Mouse (Mus musculus) forebrain, embryonic 14.5 days (tissue): ENCODE measurements around the gene Pfdn6. TPM values are rescaled to one million over a fixed set of nuclear protein-coding genes. Genes with fewer than 3 reads are reported as not detected.

Experiments used
- ATAC-seq: fragments of 200-750 bp; cut with Nextera tagmentation; 2 replicates; pipeline ENCODE4 v1.8.0; 2017; ENCODE audit warnings: mild to moderate bottlenecking, moderate library complexity
- DNase-seq: peaks from one replicate; pipeline ENCODE4 v3.0.0-alpha.2; 2015; ENCODE audit warnings: low spot score
- H3K27ac ChIP-seq: fragments of 300-500 bp; sonication (generic); 2 replicates; pipeline ENCODE4 v1.5.1; 2014; ENCODE audit warnings: low read depth, mild to moderate bottlenecking, control low read depth, low read length, moderate library complexity
- H3K27me3 ChIP-seq: fragments of 300-500 bp; sonication (generic); replicated peaks from 2 replicates; pipeline ENCODE4 v1.6.1; 2014; ENCODE audit warnings: low read length, control low read depth, mixed read lengths; ENCODE audit not compliant: control insufficient read depth, insufficient read depth
- H3K36me3 ChIP-seq: fragments of 300-500 bp; sonication (generic); 2 replicates; pipeline ENCODE4 v1.6.1; 2014; ENCODE audit warnings: low read length, control low read depth; ENCODE audit not compliant: control insufficient read depth, insufficient read depth
- H3K4me1 ChIP-seq: fragments of 300-500 bp; sonication (generic); 2 replicates; pipeline ENCODE4 v1.6.1; 2014; ENCODE audit warnings: antibody characterized with exemption, low read length, control low read depth; ENCODE audit not compliant: control insufficient read depth, insufficient read depth
- H3K4me2 ChIP-seq: fragments of 300-500 bp; sonication (generic); 2 replicates; pipeline ENCODE4 v1.6.1; 2014; ENCODE audit warnings: mild to moderate bottlenecking, control low read depth, low read length
- H3K4me3 ChIP-seq: fragments of 300-500 bp; sonication (generic); 2 replicates; pipeline ENCODE4 v1.5.1; 2014; ENCODE audit warnings: low read depth, low read length, control low read depth
- H3K9ac ChIP-seq: fragments of 300-500 bp; sonication (generic); 2 replicates; pipeline ENCODE4 v1.6.1; 2014; ENCODE audit warnings: mild to moderate bottlenecking, low read length, control low read depth, moderate library complexity
- H3K9me3 ChIP-seq: fragments of 300-500 bp; sonication (generic); replicated peaks from 2 replicates; pipeline ENCODE4 v1.6.1; 2016; ENCODE audit warnings: low read length, control low read depth, mixed read lengths; ENCODE audit not compliant: control insufficient read depth
- WGBS: fragments of 180-500 bp; shearing (Covaris S2); extraction: QIAGEN DNeasy Blood & Tissue Kit; methylation state at CpG from one replicate; pipeline ENCODE4 v1.1.7; 2014; 5-methylcytosine and 5-hydroxymethylcytosine counted together
- polyA plus RNA-seq: library from polyadenylated mRNA; unstranded; fragments of >200 nt; fragmentation: Nextera tagmentation; extraction: Ambion mirVana; gene quantifications from 2 replicates; pipeline ENCODE4 v1.2.1, GENCODE M21; 2014

The Pfdn6 gene
- polyA plus RNA-seq, 1 experiment from 2014 or later = 185 TPM

DNA sequence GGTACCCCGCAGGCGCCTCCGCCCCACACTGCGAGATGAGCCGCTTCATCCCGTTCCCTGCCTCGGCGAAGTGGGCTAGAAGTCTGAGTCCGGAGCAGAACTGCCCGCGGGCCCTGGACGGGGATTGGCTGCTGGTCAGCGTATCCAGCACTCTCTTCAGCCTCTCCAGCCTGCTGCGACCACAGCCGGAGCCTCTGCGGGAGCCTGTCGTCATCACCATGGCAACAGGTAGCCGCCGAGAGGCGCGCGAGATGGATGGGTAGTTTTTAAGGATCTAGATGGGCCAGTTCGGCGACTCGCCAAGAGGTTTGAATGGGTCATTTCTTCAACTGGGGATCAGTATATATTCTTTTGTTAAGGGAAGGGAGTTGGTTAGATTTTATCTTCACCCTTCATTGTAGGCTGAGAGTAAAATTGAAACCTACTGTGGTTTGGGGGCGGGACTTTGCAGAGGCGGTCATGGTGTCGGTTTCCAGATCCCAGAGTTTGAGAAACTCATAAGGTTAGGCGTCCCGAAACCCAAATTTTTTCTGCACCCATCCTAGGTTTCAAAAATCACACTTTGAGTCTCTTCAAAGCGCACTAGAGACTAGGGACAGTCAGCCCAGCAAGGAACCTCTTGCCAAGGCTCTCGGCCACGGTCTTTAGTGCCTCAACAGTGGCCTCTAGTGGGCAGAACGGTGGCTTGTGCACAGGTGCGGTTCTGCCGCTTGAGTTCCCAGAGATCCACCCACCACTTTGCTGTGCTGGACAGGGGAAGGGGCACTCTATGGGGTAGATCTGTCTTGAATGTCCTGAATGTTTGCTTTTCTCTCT, 19.7 kb downstream of the Pfdn6 start:
- Histone ChIP-seq H3K9me3 (no peaks in the 10 kb centered on the region), H3K27me3 (no peaks in the 10 kb centered on the region), H3K27ac (no peak overlapping the region), H3K4me3 (peak overlapping the region; percentile 40), H3K4me1 (peaks cover 24% of the 10 kb centered on the region), H3K9ac (peak overlapping the region; percentile 67), H3K4me2 (peak overlapping the region; percentile 87), H3K36me3 (no peaks in the 10 kb centered on the region; the same call in 1 of the 2 replicates)
- DNase-seq (peak; percentile 86), ATAC-seq (peak; percentile 15)
- under 1% methylated on average over 35 of the region's 36 CpGs for WGBS

DNA sequence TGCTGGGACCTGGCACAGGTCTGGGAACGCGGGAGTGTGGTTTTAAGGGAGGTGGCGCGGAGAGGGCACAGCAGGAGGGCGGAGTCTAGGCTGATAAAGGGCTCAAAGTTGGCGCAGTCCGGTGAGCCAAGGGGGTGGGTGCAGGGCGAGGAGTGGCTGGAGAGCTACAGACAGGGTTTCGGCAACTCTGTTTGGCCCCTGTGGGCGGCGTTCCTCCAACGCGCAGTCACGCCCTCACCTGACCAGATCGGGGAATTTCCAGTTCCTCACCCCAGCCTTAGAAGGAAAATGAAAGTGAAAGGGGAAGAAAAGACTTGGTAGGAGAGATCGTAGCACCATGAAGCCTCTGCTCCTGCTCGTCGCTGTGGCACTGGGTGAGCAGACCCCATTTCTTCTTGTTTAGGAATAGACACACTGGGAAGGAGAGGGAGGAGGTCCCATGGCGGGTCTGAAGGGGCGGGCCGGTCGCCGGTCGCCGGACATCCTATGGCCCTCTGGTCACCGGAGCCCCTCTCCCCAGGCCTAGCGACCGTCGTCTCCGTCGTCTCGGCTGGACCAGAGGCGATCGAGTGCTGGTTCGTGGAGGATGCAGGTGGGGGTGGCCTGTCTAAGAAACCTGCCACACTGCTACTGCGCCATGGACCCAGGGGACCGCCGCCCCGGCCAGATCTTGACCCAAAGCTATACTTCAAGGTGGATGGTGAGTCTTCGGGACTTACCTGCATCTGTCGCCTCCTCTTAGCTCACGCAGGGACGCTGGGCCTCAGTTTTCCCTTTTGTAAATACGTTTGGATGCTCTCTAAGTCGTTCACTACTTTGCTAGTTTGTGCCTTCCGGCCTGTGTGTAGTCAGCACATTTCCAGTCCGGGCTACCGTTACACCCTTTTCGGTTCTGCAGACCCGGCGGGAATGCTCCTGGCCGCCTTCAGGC, 20.5 kb downstream of the Pfdn6 start:
- Histone ChIP-seq H3K36me3 (peaks cover 6% of the 10 kb centered on the region), H3K9me3 (no peaks in the 10 kb centered on the region), H3K4me1 (peaks cover 24% of the 10 kb centered on the region), H3K4me2 (peak overlapping the region; percentile 87), H3K27me3 (no peaks in the 10 kb centered on the region), H3K27ac (no peak overlapping the region), H3K4me3 (peak overlapping the region; percentile 40), H3K9ac (peak overlapping the region; percentile 67)
- ATAC-seq (no peak), DNase-seq (peak; percentile 42)
- under 1% methylated on average over 52 of the region's 52 CpGs for WGBS

DNA sequence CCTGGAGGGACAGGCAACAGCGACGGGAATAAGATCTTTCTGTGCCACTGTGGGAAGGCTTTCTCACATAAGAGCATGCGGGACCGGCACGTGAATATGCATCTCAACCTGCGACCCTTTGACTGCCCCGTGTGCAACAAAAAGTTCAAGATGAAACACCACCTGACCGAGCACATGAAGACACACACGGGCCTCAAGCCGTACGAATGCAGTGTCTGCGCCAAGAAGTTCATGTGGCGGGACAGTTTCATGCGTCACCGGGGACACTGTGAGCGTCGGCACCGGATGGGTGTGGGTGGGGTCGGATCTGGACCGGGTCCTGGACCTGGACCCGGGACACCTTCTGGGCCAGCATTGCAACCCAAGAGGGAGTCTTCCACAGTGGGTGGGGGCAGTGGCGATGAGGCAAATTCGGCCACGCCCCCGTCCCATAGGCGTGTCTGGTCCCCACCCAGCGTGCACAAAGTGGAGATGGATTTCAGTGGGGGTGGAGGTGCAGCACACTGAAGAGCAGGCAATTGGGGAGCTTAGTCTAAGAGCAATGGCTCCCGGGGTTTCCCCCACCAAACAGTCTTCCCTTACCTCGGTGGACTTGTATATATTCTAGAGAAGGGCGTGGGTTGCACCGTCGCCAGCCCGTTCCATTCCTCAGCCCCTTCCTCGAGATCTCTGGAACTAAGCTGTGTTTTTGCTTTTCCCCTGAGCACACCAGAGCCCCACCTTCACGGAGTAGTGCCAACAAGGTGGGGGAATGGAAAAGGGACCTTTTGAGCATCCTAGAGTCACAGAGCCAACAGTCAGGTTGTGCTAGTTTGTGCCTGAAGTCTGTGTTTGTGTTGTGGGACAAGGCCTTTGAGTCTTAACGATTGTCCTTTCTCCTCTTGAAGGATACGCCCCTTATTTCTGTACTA, 21.6 kb downstream of the Pfdn6 start:
- Histone ChIP-seq H3K27ac (no peak overlapping the region), H3K4me2 (peak overlapping the region; percentile 87), H3K9me3 (no peaks in the 10 kb centered on the region), H3K36me3 (peaks cover 17% of the 10 kb centered on the region), H3K9ac (no peak overlapping the region; the same call in 1 of the 2 replicates), H3K4me3 (peak overlapping the region; percentile 40), H3K4me1 (peaks cover 24% of the 10 kb centered on the region), H3K27me3 (no peaks in the 10 kb centered on the region)
- no peak for ATAC-seq
- DNase-seq = no peak
- 61% methylated on average over 37 of the region's 37 CpGs for WGBS

DNA sequence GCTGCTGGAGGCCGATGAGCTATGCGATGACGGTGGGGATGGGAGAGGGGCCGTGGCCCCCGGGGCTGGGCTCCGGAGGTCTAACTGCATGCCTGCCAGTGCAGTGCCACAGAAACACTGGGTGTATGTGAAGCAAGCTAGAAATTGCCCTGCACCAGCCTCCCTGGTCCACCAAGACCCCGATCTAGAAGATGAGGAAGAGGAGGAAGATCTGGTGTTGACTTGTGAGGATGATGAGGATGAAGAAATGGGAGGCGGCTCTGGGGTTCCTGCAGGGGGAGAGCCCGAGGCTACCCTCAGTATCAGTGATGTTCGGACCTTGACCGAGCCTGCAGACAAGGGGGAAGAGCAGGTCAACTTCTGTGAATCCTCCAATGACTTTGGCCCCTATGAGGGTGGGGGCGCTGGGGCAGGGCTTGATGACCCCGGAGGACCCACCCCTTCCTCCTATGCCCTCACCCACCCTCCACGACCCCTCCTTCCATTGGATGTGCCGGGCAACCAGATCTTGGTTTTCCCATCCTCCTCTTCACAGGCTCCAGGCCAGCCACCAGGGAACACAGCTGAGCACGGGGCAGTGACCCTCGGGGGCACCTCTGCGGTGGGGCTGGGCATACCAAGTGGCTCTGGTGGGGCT, 22.4 kb downstream of the Pfdn6 start:
- no peak overlapping the region for H3K4me2 ChIP-seq
- 85% methylated on average over 18 of the region's 18 CpGs for WGBS
- H3K4me1 ChIP-seq = peaks cover 24% of the 10 kb centered on the region
- H3K4me3 ChIP-seq = no peak overlapping the region
- no peak overlapping the region for H3K9ac ChIP-seq
- H3K36me3 ChIP-seq = peaks cover 23% of the 10 kb centered on the region
- no peak for DNase-seq
- ATAC-seq = no peak
- no peaks in the 10 kb centered on the region for H3K9me3 ChIP-seq
- H3K27me3 ChIP-seq = no peaks in the 10 kb centered on the region
- H3K27ac ChIP-seq = no peak overlapping the region

DNA sequence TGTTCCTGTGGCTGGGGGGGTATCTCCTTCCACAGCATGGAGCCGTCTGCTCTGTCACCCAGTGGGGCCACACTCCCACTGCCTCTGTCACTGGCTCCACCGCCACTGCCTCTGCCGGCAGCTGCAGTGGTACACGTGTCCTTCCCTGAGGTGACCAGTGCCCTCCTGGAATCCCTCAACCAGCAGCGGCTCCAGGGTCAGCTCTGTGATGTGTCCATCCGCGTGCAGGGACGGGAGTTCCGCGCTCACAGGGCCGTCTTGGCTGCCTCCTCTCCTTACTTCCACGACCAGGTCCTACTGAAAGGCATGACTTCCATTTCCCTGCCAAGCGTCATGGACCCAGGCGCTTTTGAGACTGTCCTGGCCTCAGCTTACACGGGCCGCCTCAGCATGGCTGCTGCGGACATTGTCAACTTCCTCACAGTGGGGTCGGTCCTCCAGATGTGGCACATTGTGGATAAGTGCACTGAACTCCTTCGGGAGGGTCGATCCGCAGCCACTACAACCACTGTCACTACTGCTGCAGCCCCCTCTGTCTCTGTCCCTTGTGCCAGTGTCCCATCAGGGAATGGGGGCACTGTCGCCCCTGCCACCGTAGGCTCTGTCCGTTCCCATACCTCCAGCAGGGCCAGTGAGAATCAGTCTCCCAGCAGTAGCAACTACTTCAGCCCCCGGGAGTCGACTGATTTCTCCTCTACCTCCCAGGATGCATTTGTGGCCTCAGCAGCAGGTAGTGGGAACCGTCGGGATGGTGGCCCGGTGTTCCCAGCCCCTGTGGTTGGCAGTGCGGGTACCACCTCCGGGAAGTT, 23.1 kb downstream of the Pfdn6 start:
- H3K27ac ChIP-seq = no peak overlapping the region
- H3K4me2 ChIP-seq = peak overlapping the region; percentile 63
- peaks cover 24% of the 10 kb centered on the region for H3K4me1 ChIP-seq
- DNase-seq (no peak), ATAC-seq (no peak)
- WGBS = 77% methylated on average over 31 of the region's 31 CpGs
- peak overlapping the region; percentile 61; the same call in 1 of the 2 replicates for H3K9ac ChIP-seq
- no peaks in the 10 kb centered on the region for H3K9me3 ChIP-seq
- no peaks in the 10 kb centered on the region for H3K27me3 ChIP-seq
- peaks cover 29% of the 10 kb centered on the region for H3K36me3 ChIP-seq
- H3K4me3 ChIP-seq = peak overlapping the region; percentile 55

DNA sequence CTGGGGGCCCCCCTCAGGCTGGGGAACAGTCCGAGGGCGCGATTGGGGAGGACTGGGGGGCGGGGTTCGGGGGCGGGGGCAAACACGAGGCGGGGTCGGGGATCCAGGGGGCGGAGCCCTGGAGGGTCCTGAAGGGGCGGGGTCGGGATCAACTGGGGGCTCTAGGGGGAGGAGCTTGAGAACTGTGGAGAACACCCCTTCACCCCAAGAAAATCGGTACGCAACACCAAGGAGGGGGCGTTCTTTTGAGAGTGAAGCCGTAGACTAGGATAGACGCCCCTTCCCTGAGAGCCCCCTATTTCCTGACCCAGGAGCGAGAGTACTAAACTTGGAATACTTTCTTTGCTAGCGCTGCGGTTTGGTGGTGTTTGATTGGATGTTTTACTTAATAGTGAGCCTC, 23.8 kb downstream of the Pfdn6 start:
- H3K9me3 ChIP-seq = no peaks in the 10 kb centered on the region
- peak overlapping the region; percentile 63 for H3K4me2 ChIP-seq
- WGBS = under 1% methylated on average over 12 of the region's 20 CpGs
- peaks cover 37% of the 10 kb centered on the region for H3K36me3 ChIP-seq
- peak overlapping the region; percentile 76 for H3K27ac ChIP-seq
- no peaks in the 10 kb centered on the region for H3K27me3 ChIP-seq
- H3K4me3 ChIP-seq = peak overlapping the region; percentile 55
- ATAC-seq (peak; percentile 35), DNase-seq (peak; percentile 79)
- H3K9ac ChIP-seq = peak overlapping the region; percentile 61
- peaks cover 24% of the 10 kb centered on the region for H3K4me1 ChIP-seq

DNA sequence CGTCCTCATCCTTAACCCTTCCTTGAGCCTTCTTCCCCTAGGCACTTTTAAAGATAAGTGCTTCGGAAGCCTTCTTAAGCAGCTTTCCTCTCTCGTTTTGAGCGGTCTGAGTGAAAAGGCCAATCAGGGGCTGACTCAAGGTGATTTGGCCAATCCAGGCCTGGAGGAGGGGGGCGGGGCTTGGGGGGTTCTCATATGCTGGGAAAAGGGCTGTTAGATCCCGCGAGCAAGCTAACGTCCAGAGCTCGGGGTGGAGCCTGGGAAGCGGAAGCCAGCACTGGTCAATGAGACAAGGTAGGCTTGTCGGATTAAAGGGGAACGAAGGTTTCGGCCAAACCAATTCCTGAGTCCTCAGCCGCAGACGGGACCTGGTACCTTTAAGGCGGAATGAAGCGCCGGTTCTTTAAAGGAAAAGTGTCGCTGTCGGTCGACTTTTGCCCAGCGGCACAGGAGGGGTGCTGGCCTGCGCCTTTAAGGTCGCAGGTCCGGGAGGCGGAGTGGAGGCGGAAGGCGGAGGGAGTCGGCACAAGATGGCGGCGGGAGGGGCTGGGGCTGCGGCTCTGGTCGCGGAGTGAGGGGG, 24.4 kb downstream of the Pfdn6 start, which contains the start of the genes Tapbp and Zbtb22:
Tapbp (plus strand) TSS at position 229 of the 580 bp plus-strand sequence.
Zbtb22 (plus strand) TSS at position 234 of the 580 bp plus-strand sequence.
- peaks cover 41% of the 10 kb centered on the region for H3K36me3 ChIP-seq
- no peaks in the 10 kb centered on the region for H3K27me3 ChIP-seq
- DNase-seq = peak; percentile 98
- ATAC-seq = peak; percentile 92
- H3K9me3 ChIP-seq = no peaks in the 10 kb centered on the region
- under 1% methylated on average over 31 of the region's 34 CpGs for WGBS
- H3K27ac ChIP-seq = peak within 1 kb of the TSS; percentile 76
- H3K4me2 ChIP-seq = peak within 1 kb of the TSS; percentile 63
- peak within 1 kb of the TSS; percentile 55 for H3K4me3 ChIP-seq
- peaks cover 24% of the 10 kb centered on the region for H3K4me1 ChIP-seq
- peak within 1 kb of the TSS; percentile 61 for H3K9ac ChIP-seq
